Comparison of ENCODE assay signal across 8 mouse cellular contexts in genomic region chr7:141902791-141903190, GRCm38 (mm10). TPM values are rescaled to one million over a fixed set of nuclear protein-coding genes. Genes with fewer than 3 reads are reported as not detected.
DNase-seq lines count a peak whose midpoint lies in the region; ATAC-seq and TF ChIP-seq lines count a peak whose summit lies in the region.

No protein-coding gene starts in this region.

- no peaks in the 10 kb centered on the region for H3K36me3 ChIP-seq in liver, adult 2 months (ENCODE audit: control insufficient read depth, insufficient read depth, low read length)
- H3K36me3 ChIP-seq in embryonic facial prominence, embryonic 10.5 days (replicated peaks): no peaks in the 10 kb centered on the region
- no peaks in the 10 kb centered on the region for H3K36me3 ChIP-seq in hindbrain, embryonic 11.5 days (ENCODE audit: control insufficient read depth, insufficient read depth, low read length)
- H3K36me3 ChIP-seq in macrophage (ENCODE audit: inconsistent target): no peaks in the 10 kb centered on the region

- no peak for ATAC-seq in hindbrain, embryonic 11.5 days (ENCODE audit: low FRiP score)

- H3K4me3 ChIP-seq in liver, adult 2 months (ENCODE audit: insufficient read depth, low read depth, low read length): peak overlapping the region; percentile 44; the same call in 1 of the 2 replicates
- H3K4me3 ChIP-seq in embryonic facial prominence, embryonic 10.5 days: peak overlapping the region; percentile 92
- peak overlapping the region; percentile 88 for H3K4me3 ChIP-seq in hindbrain, embryonic 11.5 days (ENCODE audit: low read depth, low read length)
- peak overlapping the region; percentile 19; the same call in 1 of the 2 replicates for H3K4me3 ChIP-seq in macrophage (ENCODE audit: inconsistent target)

- H3K4me2 ChIP-seq in hindbrain, embryonic 11.5 days (replicated peaks; ENCODE audit: low read depth, low read length): peak overlapping the region; percentile 49

- peaks cover 28% of the 10 kb centered on the region; the same call in 1 of the 2 replicates for H3K79me2 ChIP-seq in liver, adult 2 months (ENCODE audit: control insufficient read depth, insufficient read depth, low read length)
- peaks cover 44% of the 10 kb centered on the region for H3K79me2 ChIP-seq in macrophage (ENCODE audit: inconsistent target)

- 71% methylated on average over 4 of the region's 4 CpGs for WGBS in liver, adult 2 months
- WGBS in embryonic facial prominence, embryonic 10.5 days: 68% methylated on average over 4 of the region's 4 CpGs
- WGBS in hindbrain, embryonic 11.5 days: 66% methylated on average over 4 of the region's 4 CpGs
- 84% methylated on average over 4 of the region's 4 CpGs for WGBS in macrophage (ENCODE audit: missing documents)

- TF ChIP-seq POLR2A in liver, adult 2 months (IDR thresholded peaks at IDR 0.05; ENCODE audit: extremely low read depth, insufficient read depth, low read length): no peak

- TF ChIP-seq CTCF in liver, adult 2 months (IDR thresholded peaks at IDR 0.05; ENCODE audit: low read depth, low read length): no peak

- peak overlapping the region; percentile 65 for H3K9ac ChIP-seq in liver, adult 2 months (ENCODE audit: low read depth, low read length)
- peak overlapping the region; percentile 90 for H3K9ac ChIP-seq in hindbrain, embryonic 11.5 days (ENCODE audit: low read depth, low read length)

- H3K27ac ChIP-seq in liver, adult 2 months (replicated peaks; ENCODE audit: insufficient read depth, low read depth, low read length): peak overlapping the region; percentile 20
- peak overlapping the region; percentile 92 for H3K27ac ChIP-seq in embryonic facial prominence, embryonic 10.5 days (replicated peaks)
- peak overlapping the region; percentile 36; the same call in 1 of the 2 replicates for H3K27ac ChIP-seq in hindbrain, embryonic 11.5 days (ENCODE audit: low read depth, low read length)
- H3K27ac ChIP-seq in macrophage: peak overlapping the region; percentile 39

- no peaks in the 10 kb centered on the region for H3K9me3 ChIP-seq in embryonic facial prominence, embryonic 10.5 days
- H3K9me3 ChIP-seq in hindbrain, embryonic 11.5 days (ENCODE audit: control insufficient read depth, low read length): no peaks in the 10 kb centered on the region

- peaks cover 18% of the 10 kb centered on the region for H3K4me1 ChIP-seq in liver, adult 2 months (ENCODE audit: control insufficient read depth, insufficient read depth, low read length)
- H3K4me1 ChIP-seq in embryonic facial prominence, embryonic 10.5 days: peaks cover 26% of the 10 kb centered on the region
- peaks cover 3% of the 10 kb centered on the region; the same call in 1 of the 2 replicates for H3K4me1 ChIP-seq in hindbrain, embryonic 11.5 days (replicated peaks; ENCODE audit: control insufficient read depth, insufficient read depth, low read length)

- DNase-seq in liver, adult 2 months (ENCODE audit: extremely low read depth, low read depth, low spot score): no peak
- no peak for DNase-seq in liver
- DNase-seq in embryonic facial prominence, embryonic 10.5 days (ENCODE audit: low spot score): no peak
- DNase-seq in hindbrain, embryonic 11.5 days (ENCODE audit: low spot score): no peak
- DNase-seq in cerebellum, postnatal 10 days: no peak
- no peak for DNase-seq in adrenal gland, postnatal 4 days (ENCODE audit: low spot score in 2 of 2)
- DNase-seq in kidney, postnatal 14 days: no peak

- H3K27me3 ChIP-seq in liver, adult 2 months (ENCODE audit: control insufficient read depth, insufficient read depth, low read length): no peaks in the 10 kb centered on the region
- H3K27me3 ChIP-seq in embryonic facial prominence, embryonic 10.5 days (replicated peaks; ENCODE audit: low read depth, poor library complexity, severe bottlenecking): peaks cover 23% of the 10 kb centered on the region
- peaks cover 3% of the 10 kb centered on the region; the same call in 1 of the 2 replicates for H3K27me3 ChIP-seq in hindbrain, embryonic 11.5 days (ENCODE audit: control insufficient read depth, insufficient read depth, low read length)

RNA-seq across cellular contexts. Expression of gene Tollip, which starts 15.5 kb away (rescaled TPM):
- 25.9 and 32.3 TPM in 2 replicates for total RNA-seq in liver, adult 2 months (2014; rRNA removed)
- 48.2 and 51.6 TPM in 2 replicates for polyA plus RNA-seq in liver, adult 2 months (2012; rRNA removed)
- 48.1 and 50.9 TPM in 2 replicates for polyA plus RNA-seq in embryonic facial prominence, embryonic 10.5 days (2016; fragmentation: Nextera tagmentation; extraction: Ambion mirVana)
- polyA plus RNA-seq in hindbrain, embryonic 11.5 days (2014; fragmentation: Nextera tagmentation; extraction: Ambion mirVana): 53.5 and 65.8 TPM in 2 replicates
- 100 to 1,000 TPM in 9 of 26 experiments, 10 to 100 TPM in 17; 39.0 to 224 (median 82.2) TPM for total RNA-seq in macrophage (2018; cell fraction: chromatin; rRNA removed)
- total RNA-seq in macrophage (2018; cell fraction: cytosol; rRNA removed): 100 to 1,000 TPM in 4 of 26 experiments, 10 to 100 TPM in 22; 49.7 to 129 (median 77.4) TPM
- 100 to 1,000 TPM in 6 of 26 experiments, 10 to 100 TPM in 20; 47.6 to 144 (median 73.2) TPM for total RNA-seq in macrophage (2018; cell fraction: nucleus; rRNA removed)
- polyA plus RNA-seq in macrophage (2018): 55.0 to 65.0 TPM (median 55.4 TPM) in 3 replicates
- 10 to 100 TPM; 54.1 to 57.8 TPM for total RNA-seq in adrenal gland, postnatal 4 days (2021)

RNA-seq across cellular contexts. Expression of gene Brsk2, which starts 46.8 kb away (rescaled TPM):
- total RNA-seq in liver, adult 2 months (2014; rRNA removed): 0.07 and 0.09 TPM in 2 replicates
- not detected in 2 replicates for polyA plus RNA-seq in liver, adult 2 months (2012; rRNA removed)
- 3.0 and 3.7 TPM in 2 replicates for polyA plus RNA-seq in embryonic facial prominence, embryonic 10.5 days (2016; fragmentation: Nextera tagmentation; extraction: Ambion mirVana)
- polyA plus RNA-seq in hindbrain, embryonic 11.5 days (2014; fragmentation: Nextera tagmentation; extraction: Ambion mirVana): 13.7 and 15.6 TPM in 2 replicates
- under 1 TPM in 4 of 26 experiments, not detected in 22; 0.33 to 0.53 (median 0.36) TPM for total RNA-seq in macrophage (2018; cell fraction: chromatin; rRNA removed)
- total RNA-seq in macrophage (2018; cell fraction: cytosol; rRNA removed): not detected
- not detected for total RNA-seq in macrophage (2018; cell fraction: nucleus; rRNA removed)
- not detected in 3 replicates for polyA plus RNA-seq in macrophage (2018)
- total RNA-seq in adrenal gland, postnatal 4 days (2021): 1 to 10 TPM; 7.0 to 7.3 TPM

Comparison
In these comparisons a context has a peak if more than half of its experiments do, and no peak if none do; other contexts are left out.
1. H3K27ac ChIP-seq: peak in every context shown above with its lines; median percentile 92 in embryonic facial prominence, embryonic 10.5 days; 39 in macrophage; 36 in hindbrain, embryonic 11.5 days; 20 in liver, adult 2 months.
2. H3K4me3 ChIP-seq: peak in every context shown above with its lines; median percentile 92 in embryonic facial prominence, embryonic 10.5 days; 88 in hindbrain, embryonic 11.5 days; 44 in liver, adult 2 months; 19 in macrophage.